Mouse (Mus musculus) bone marrow macrophage, adult 2 months (primary cell): ENCODE data around the gene Satb1.

ENCODE experiments used
- CTCF ChIP-seq: IDR thresholded peaks from 2 replicates; pipeline ENCODE4 v1.5.1; 2012; ENCODE audit warnings: low read depth, mild to moderate bottlenecking, low read length, moderate library complexity
- POLR2A ChIP-seq: IDR thresholded peaks from 2 replicates; pipeline ENCODE4 v1.6.1; 2012; ENCODE audit warnings: mild to moderate bottlenecking, low read depth, low read length, borderline replicate concordance

DNA sequence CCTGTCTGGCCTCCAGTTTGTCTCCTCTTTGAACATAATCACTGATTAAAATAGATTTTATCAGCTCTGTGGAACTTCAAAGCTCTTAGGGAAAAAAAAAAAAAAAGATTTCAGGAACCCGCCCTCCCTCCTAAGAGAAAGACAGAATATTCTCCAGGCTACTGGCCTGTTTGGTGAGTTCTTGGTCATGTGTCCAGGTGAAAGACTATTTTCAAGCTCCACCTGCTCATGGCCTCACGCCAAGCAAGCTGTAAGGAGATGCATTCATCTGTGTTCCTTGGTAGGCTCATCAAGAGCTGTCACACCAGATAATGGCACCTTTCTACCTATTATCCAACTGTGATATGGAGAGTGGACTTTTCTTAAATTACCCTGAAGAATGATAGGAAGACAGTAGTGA, 54.1 kb downstream of the Satb1 start:
- no peak for TF ChIP-seq CTCF
- no peak for TF ChIP-seq POLR2A
